Mouse (Mus musculus): ENCODE data around the gene Tcea3. TPM values are rescaled to one million over a fixed set of nuclear protein-coding genes. Genes with fewer than 3 reads are reported as not detected.
A peak's percentile ranks its signal among the peaks of the same experiment; 100 is the strongest.

The Tcea3 gene
- polyA plus RNA-seq, 1 experiment from 2014 or later: 22.9 TPM

DNA sequence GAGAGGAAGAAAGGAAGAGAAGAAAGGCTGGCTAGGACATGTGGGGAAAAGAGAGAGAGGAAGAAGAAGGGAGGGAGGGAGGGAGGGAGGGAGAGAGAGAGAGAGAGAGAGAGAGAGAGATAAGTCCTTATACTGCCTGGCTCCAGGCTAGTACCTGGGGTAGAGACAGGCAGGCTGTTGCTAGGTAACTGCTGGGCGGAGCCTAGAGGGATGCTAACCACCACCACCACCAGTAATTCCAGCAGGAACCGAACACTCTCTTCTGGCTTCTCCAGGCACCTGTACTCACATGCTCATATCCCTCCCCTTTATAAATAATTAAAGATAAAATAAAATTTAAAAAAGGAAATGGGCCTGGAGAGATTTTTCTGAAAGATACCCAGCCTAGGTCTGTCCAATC, 36.3 kb downstream of the Tcea3 start:
- peaks cover 8% of the 10 kb centered on the region for H3K36me3 ChIP-seq (ENCODE audit: control insufficient read depth, insufficient read depth, low read length)
- peaks cover 19% of the 10 kb centered on the region for H3K4me1 ChIP-seq (ENCODE audit: control insufficient read depth, insufficient read depth, low read length)
- H3K9ac ChIP-seq (ENCODE audit: low read depth, low read length): no peak overlapping the region
- 0 out of 2 replicates have a peak, but pooled peaks cover 1% of the 10 kb centered on the region for H3K9me3 ChIP-seq (ENCODE audit: control insufficient read depth, low read length)
- H3K27me3 ChIP-seq (replicated peaks; ENCODE audit: control insufficient read depth, insufficient read depth, low read length): no peaks in the 10 kb centered on the region
- H3K27ac ChIP-seq (ENCODE audit: low read length): peak overlapping the region; percentile 94
- no peak overlapping the region for H3K4me2 ChIP-seq (ENCODE audit: low read depth, low read length)
- no peak overlapping the region for H3K4me3 ChIP-seq (ENCODE audit: low read length)
- WGBS: 31% methylated on average over 2 of the region's 2 CpGs
- no peak for ATAC-seq

DNA sequence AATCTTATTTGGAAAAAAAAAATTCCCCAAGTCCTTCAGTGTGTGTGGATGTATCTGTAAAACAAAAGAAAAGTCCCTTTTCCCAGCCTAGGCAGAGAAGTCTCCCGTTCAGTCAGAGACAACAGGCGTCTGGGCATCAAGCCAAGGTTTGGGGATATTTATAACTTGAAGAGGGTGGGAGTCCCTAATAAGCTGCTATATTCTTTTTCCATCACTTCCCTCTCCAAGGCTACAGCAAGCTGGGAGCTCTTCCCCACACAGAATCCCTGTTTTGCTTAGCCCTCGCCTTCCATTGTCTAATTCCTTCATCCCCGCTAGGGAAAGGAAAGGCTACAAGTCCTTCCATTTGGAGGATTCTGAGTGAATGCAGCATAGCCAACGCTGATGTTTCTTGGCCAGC, 36.9 kb downstream of the Tcea3 start, which contains the start of gene Zfp46:
Zfp46 (plus strand) TSS at position 229 of the 400 bp plus-strand sequence.
- peaks cover 14% of the 10 kb centered on the region for H3K36me3 ChIP-seq (ENCODE audit: control insufficient read depth, insufficient read depth, low read length)
- ATAC-seq: no peak
- peak within 1 kb of the TSS; percentile 94 for H3K27ac ChIP-seq (ENCODE audit: low read length)
- no peaks in the 10 kb centered on the region for H3K27me3 ChIP-seq (replicated peaks; ENCODE audit: control insufficient read depth, insufficient read depth, low read length)
- peaks cover 19% of the 10 kb centered on the region for H3K4me1 ChIP-seq (ENCODE audit: control insufficient read depth, insufficient read depth, low read length)
- peak within 1 kb of the TSS; percentile 88 for H3K4me2 ChIP-seq (ENCODE audit: low read depth, low read length)
- peak within 1 kb of the TSS; percentile 83 for H3K4me3 ChIP-seq (ENCODE audit: low read length)
- H3K9ac ChIP-seq (ENCODE audit: low read depth, low read length): peak within 1 kb of the TSS; percentile 75
- 23% methylated on average over 5 of the region's 5 CpGs for WGBS
- 0 out of 2 replicates have a peak, but pooled peaks cover 2% of the 10 kb centered on the region for H3K9me3 ChIP-seq (ENCODE audit: control insufficient read depth, low read length)

DNA sequence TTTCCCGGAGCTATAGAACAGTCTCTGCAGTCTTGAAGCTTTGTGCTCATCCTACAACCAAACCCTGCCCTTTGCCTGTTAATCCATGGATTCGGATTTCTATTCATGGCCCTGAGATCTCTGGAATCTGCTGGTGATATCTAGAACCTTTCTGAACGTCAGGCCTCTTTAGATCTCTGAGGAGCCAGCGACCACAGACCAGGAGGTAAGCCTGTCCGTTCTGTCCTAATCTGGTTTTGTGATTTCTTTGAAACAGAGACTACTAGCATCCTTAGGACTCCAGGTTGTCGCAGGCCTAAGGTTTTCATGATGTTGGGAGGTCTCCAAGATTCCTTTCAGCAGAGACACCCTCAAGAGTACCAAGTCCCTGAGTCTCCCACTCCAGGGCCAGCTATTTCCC, 37.4 kb downstream of the Tcea3 start:
- peak overlapping the region; percentile 83 for H3K4me3 ChIP-seq (ENCODE audit: low read length)
- peak overlapping the region; percentile 88 for H3K4me2 ChIP-seq (ENCODE audit: low read depth, low read length)
- peaks cover 19% of the 10 kb centered on the region for H3K4me1 ChIP-seq (ENCODE audit: control insufficient read depth, insufficient read depth, low read length)
- WGBS: 23% methylated on average over 6 of the region's 6 CpGs
- 0 out of 2 replicates have a peak, but pooled peaks cover 2% of the 10 kb centered on the region for H3K9me3 ChIP-seq (ENCODE audit: control insufficient read depth, low read length)
- H3K27ac ChIP-seq (ENCODE audit: low read length): peak overlapping the region; percentile 94
- ATAC-seq: no peak; the same call in 1 of the 2 replicates
- no peaks in the 10 kb centered on the region for H3K27me3 ChIP-seq (replicated peaks; ENCODE audit: control insufficient read depth, insufficient read depth, low read length)
- H3K36me3 ChIP-seq (ENCODE audit: control insufficient read depth, insufficient read depth, low read length): peaks cover 19% of the 10 kb centered on the region
- H3K9ac ChIP-seq (ENCODE audit: low read depth, low read length): peak overlapping the region; percentile 75

DNA sequence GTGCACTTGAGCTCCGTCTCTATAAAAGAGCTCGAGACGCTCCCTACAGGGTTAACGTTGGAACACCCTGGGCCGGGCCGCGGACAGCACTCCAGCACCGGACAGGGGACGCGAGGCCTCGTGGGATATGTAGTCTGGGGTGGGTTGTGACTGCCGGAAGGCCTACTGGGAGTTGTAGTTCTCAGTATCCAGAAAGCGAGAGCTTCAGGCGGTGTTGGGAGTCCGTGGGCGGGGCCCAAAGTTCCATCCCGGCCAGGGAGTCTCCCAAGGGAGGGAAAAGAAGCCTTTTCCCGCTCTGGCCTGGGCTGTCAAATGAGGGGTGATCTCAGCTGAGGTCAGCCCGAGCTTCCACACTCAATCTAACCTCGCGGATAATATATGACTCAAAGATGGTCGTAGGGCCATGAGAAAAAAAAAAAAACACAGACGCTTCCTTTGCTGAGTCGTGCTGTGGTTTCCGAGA, 37.9 kb downstream of the Tcea3 start:
- ATAC-seq: peak; percentile 95

DNA sequence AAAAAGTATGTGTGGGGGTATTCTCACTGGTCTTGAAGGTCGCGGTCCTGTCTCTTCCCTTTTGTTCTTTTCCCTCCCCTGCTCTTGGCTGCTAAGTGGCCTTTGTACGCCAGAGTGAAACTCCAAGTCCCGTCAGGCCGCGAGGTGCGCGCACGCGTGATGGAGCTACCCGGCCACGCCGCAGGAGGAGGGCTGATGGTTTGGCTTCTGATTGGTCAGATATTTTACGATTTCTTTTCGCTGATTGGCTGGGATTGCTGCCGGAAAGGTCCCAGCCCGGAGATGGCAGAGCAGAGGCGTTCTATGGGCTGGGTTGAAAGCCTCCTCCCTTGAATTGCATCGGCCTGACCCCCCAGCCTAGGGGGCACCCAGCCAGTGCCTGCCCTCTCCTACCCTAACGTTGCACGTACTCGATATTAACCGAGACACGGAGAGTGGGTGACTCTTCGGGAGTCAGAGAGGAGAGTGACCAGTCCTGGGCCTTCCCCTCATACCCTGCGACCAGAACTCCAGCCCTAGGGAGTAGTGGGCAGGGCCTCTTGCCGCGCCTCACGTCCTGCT, 38.4 kb downstream of the Tcea3 start:
- Histone ChIP-seq H3K27ac (ENCODE audit: low read length) (peak overlapping the region; percentile 94), H3K4me2 (ENCODE audit: low read depth, low read length) (peak overlapping the region; percentile 88), H3K9me3 (ENCODE audit: control insufficient read depth, low read length) (0 out of 2 replicates have a peak, but pooled peaks cover 2% of the 10 kb centered on the region), H3K4me3 (ENCODE audit: low read length) (peak overlapping the region; percentile 83), H3K27me3 (replicated peaks; ENCODE audit: control insufficient read depth, insufficient read depth, low read length) (no peaks in the 10 kb centered on the region), H3K36me3 (ENCODE audit: control insufficient read depth, insufficient read depth, low read length) (peaks cover 28% of the 10 kb centered on the region), H3K4me1 (ENCODE audit: control insufficient read depth, insufficient read depth, low read length) (peaks cover 19% of the 10 kb centered on the region), H3K9ac (ENCODE audit: low read depth, low read length) (peak overlapping the region; percentile 82)
- peak; percentile 95 for ATAC-seq
- under 1% methylated on average over 29 of the region's 29 CpGs for WGBS

More for the DNA sequence above, 37.9 kb downstream of the Tcea3 start:
- peak overlapping the region; percentile 83 for H3K4me3 ChIP-seq (ENCODE audit: low read length)
- H3K36me3 ChIP-seq (ENCODE audit: control insufficient read depth, insufficient read depth, low read length): peaks cover 24% of the 10 kb centered on the region
- H3K4me1 ChIP-seq (ENCODE audit: control insufficient read depth, insufficient read depth, low read length): peaks cover 19% of the 10 kb centered on the region
- no peaks in the 10 kb centered on the region for H3K27me3 ChIP-seq (replicated peaks; ENCODE audit: control insufficient read depth, insufficient read depth, low read length)
- H3K27ac ChIP-seq (ENCODE audit: low read length): peak overlapping the region; percentile 94
- WGBS: under 1% methylated on average over 25 of the region's 25 CpGs
- H3K9ac ChIP-seq (ENCODE audit: low read depth, low read length): peak overlapping the region; percentile 75
- peak overlapping the region; percentile 88 for H3K4me2 ChIP-seq (ENCODE audit: low read depth, low read length)
- 0 out of 2 replicates have a peak, but pooled peaks cover 2% of the 10 kb centered on the region for H3K9me3 ChIP-seq (ENCODE audit: control insufficient read depth, low read length)

DNA sequence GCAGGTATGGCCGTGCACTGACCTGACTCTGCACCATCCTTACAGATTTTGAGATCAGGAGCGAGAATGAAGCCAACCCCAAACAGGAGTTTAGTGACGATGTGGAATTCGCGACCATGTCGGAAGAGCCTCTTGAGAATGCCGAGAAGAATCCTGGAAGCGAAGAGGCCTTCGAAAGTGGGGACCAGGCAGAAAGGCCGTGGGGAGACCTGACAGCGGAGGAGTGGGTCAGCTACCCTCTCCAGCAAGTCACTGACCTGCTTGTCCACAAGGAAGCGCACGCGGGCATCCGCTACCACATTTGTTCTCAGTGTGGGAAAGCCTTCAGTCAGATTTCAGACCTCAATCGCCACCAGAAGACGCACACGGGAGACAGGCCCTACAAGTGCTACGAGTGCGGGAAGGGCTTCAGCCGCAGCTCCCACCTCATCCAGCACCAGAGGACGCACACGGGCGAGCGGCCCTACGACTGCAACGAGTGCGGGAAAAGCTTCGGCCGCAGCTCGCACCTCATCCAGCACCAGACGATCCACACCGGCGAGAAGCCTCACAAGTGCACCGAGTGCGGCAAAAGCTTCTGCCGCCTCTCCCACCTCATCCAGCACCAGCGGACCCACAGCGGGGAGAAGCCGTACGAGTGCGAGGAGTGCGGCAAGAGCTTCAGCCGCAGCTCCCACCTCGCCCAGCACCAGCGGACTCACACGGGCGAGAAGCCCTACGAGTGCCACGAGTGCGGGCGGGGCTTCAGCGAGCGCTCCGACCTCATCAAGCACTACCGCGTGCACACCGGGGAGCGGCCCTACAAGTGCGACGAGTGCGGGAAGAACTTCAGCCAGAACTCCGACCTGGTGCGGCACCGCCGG, 42.6 kb downstream of the Tcea3 start:
- Histone ChIP-seq H3K9ac (ENCODE audit: low read depth, low read length) (no peak overlapping the region), H3K4me3 (ENCODE audit: low read length) (no peak overlapping the region), H3K27me3 (replicated peaks; ENCODE audit: control insufficient read depth, insufficient read depth, low read length) (no peaks in the 10 kb centered on the region), H3K9me3 (ENCODE audit: control insufficient read depth, low read length) (0 out of 2 replicates have a peak, but pooled peaks cover 2% of the 10 kb centered on the region), H3K4me2 (ENCODE audit: low read depth, low read length) (no peak overlapping the region), H3K4me1 (ENCODE audit: control insufficient read depth, insufficient read depth, low read length) (peaks cover 9% of the 10 kb centered on the region), H3K36me3 (ENCODE audit: control insufficient read depth, insufficient read depth, low read length) (peaks cover 42% of the 10 kb centered on the region), H3K27ac (ENCODE audit: low read length) (no peak overlapping the region)
- no peak for ATAC-seq
- 71% methylated on average over 66 of the region's 66 CpGs for WGBS

DNA sequence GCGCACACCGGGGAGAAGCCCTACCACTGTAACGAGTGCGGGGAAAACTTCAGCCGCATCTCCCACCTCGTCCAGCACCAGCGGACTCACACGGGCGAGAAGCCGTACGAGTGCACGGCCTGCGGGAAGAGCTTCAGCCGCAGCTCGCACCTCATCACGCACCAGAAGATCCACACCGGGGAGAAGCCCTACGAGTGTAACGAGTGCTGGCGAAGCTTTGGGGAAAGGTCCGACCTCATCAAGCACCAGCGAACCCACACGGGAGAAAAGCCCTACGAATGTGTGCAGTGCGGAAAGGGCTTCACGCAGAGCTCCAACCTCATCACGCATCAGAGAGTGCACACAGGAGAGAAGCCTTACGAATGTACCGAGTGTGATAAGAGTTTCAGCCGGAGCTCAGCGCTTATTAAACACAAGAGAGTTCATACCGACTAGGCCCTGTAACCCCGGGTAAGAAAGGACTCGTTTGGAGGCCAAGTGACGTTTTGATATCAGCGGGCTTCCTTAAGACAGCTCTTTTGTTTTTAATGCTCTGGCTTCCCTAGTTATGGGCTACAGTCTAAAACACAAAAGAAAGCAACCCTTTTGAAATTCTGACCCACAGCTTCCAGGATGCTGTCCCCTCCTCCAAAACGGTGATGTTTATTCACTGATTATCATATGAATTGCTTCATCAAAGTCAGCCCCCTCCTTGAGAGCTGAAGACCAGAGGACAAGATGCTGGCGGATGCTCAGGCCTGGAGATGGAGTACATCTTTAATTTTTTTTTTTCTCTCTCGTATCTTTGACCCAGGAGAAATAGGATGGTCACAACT, 43.5 kb downstream of the Tcea3 start:
- H3K27me3 ChIP-seq (replicated peaks; ENCODE audit: control insufficient read depth, insufficient read depth, low read length): no peaks in the 10 kb centered on the region
- no peak overlapping the region for H3K4me3 ChIP-seq (ENCODE audit: low read length)
- H3K36me3 ChIP-seq (ENCODE audit: control insufficient read depth, insufficient read depth, low read length): peaks cover 42% of the 10 kb centered on the region
- peaks cover 9% of the 10 kb centered on the region for H3K4me1 ChIP-seq (ENCODE audit: control insufficient read depth, insufficient read depth, low read length)
- 0 out of 2 replicates have a peak, but pooled peaks cover 2% of the 10 kb centered on the region for H3K9me3 ChIP-seq (ENCODE audit: control insufficient read depth, low read length)
- H3K4me2 ChIP-seq (ENCODE audit: low read depth, low read length): no peak overlapping the region
- ATAC-seq: no peak
- WGBS: 74% methylated on average over 39 of the region's 39 CpGs
- no peak overlapping the region for H3K27ac ChIP-seq (ENCODE audit: low read length)
- no peak overlapping the region for H3K9ac ChIP-seq (ENCODE audit: low read depth, low read length)

DNA sequence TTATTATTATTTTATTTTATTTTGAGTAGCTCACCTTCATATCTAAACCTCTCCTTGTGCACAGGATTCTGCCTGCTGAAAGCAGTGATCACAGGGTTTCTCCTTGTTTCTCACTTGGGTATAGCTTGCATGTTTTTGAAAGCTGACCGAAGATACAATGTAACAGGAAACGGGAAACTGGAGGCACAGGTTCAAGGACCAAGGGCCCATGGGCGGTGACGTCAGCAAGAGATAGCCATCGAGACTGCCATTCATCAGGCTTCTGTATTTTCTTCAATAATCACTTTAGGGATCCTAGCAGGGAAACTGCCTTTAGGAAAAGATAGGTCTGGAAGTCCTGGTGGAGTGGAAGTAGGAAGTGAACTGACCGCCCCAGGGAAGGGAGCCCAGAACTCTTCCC, 44.2 kb downstream of the Tcea3 start:
- H3K4me1 ChIP-seq (ENCODE audit: control insufficient read depth, insufficient read depth, low read length): peaks cover 5% of the 10 kb centered on the region
- H3K4me3 ChIP-seq (ENCODE audit: low read length): no peak overlapping the region
- ATAC-seq: no peak
- no peak overlapping the region for H3K27ac ChIP-seq (ENCODE audit: low read length)
- no peak overlapping the region for H3K9ac ChIP-seq (ENCODE audit: low read depth, low read length)
- no peak overlapping the region for H3K4me2 ChIP-seq (ENCODE audit: low read depth, low read length)
- WGBS: 90% methylated on average over 6 of the region's 6 CpGs
- no peaks in the 10 kb centered on the region for H3K27me3 ChIP-seq (replicated peaks; ENCODE audit: control insufficient read depth, insufficient read depth, low read length)
- 0 out of 2 replicates have a peak, but pooled peaks cover 2% of the 10 kb centered on the region for H3K9me3 ChIP-seq (ENCODE audit: control insufficient read depth, low read length)
- peaks cover 42% of the 10 kb centered on the region for H3K36me3 ChIP-seq (ENCODE audit: control insufficient read depth, insufficient read depth, low read length)

All from intestine, embryonic 16.5 days (tissue).